Mouse (Mus musculus) hindbrain, embryonic 15.5 days (tissue): ENCODE results near the gene Cnst. TPM values are rescaled to one million over a fixed set of nuclear protein-coding genes. Genes with fewer than 3 reads are reported as not detected.
"Not testable (repeated sequence)": the region's sequence is repeated elsewhere in the genome, so short reads cannot be mapped to it uniquely, and the experiment has no call there.

Experiments
- ATAC-seq: fragments of 200-750 bp; cut with Nextera tagmentation; 2 replicates; pipeline ENCODE4 v1.8.0; 2017; ENCODE audit warnings: low read depth, moderate number of reproducible peaks, moderate TSS enrichment; ENCODE audit not compliant: low FRiP score
- H3K27ac ChIP-seq: fragments of 300-500 bp; sonication (generic); replicated peaks from 2 replicates; pipeline ENCODE4 v1.5.1; 2015; ENCODE audit warnings: mild to moderate bottlenecking, inconsistent platforms
- H3K27me3 ChIP-seq: fragments of 300-500 bp; sonication (generic); 2 replicates; pipeline ENCODE4 v1.6.1; 2015; ENCODE audit warnings: control low read depth, inconsistent platforms
- H3K36me3 ChIP-seq: fragments of 300-500 bp; sonication (generic); 2 replicates; pipeline ENCODE4 v1.6.1; 2015; ENCODE audit warnings: control low read depth, inconsistent platforms
- H3K4me1 ChIP-seq: fragments of 300-500 bp; sonication (generic); replicated peaks from 2 replicates; pipeline ENCODE4 v1.6.1; 2015; ENCODE audit warnings: control low read depth, inconsistent platforms
- H3K4me2 ChIP-seq: fragments of 300-500 bp; sonication (generic); 2 replicates; pipeline ENCODE4 v1.6.1; 2015; ENCODE audit warnings: moderate library complexity, mild to moderate bottlenecking, inconsistent platforms
- H3K4me3 ChIP-seq: fragments of 300-500 bp; sonication (generic); 2 replicates; pipeline ENCODE4 v1.5.1; 2015; ENCODE audit warnings: mild to moderate bottlenecking, inconsistent platforms
- H3K9ac ChIP-seq: fragments of 300-500 bp; sonication (generic); 2 replicates; pipeline ENCODE4 v1.6.1; 2015; ENCODE audit warnings: inconsistent platforms
- H3K9me3 ChIP-seq: fragments of 300-500 bp; sonication (generic); 2 replicates; pipeline ENCODE4 v1.6.1; 2016; ENCODE audit warnings: control low read depth, inconsistent platforms
- WGBS: fragments of 180-500 bp; shearing (Covaris S2); methylation state at CpG from one replicate; pipeline ENCODE4 v1.1.7; 2015; 5-methylcytosine and 5-hydroxymethylcytosine counted together
- polyA plus RNA-seq: library from polyadenylated mRNA; unstranded; fragments of >200 nt; fragmentation: Nextera tagmentation; extraction: Ambion mirVana; gene quantifications from 2 replicates; pipeline ENCODE4 v1.2.1, GENCODE M21; 2015

Gene Cnst
- polyA plus RNA-seq, result 26.2 and 26.9 TPM in 2 replicates

GRCm38 (mm10) chr1:179545768-179546550 lies at the start of gene Cnst, which contains the start of gene Tfb2m:
TSS of gene Cnst (plus strand) at chr1:179546370.
TSS of gene Tfb2m (minus strand) at chr1:179546267.
- H3K36me3 ChIP-seq, H3K27me3 ChIP-seq, H3K9me3 ChIP-seq: not testable (repeated sequence)
- peaks cover 37% of the 10 kb centered on the region for H3K4me1 ChIP-seq
- peak; percentile 99 for ATAC-seq
- H3K4me3 ChIP-seq, result peak within 1 kb of the TSS; percentile 90
- peak within 1 kb of the TSS; percentile 84 for H3K4me2 ChIP-seq
- under 1% methylated on average over 69 of the region's 69 CpGs for WGBS
- H3K9ac ChIP-seq, result peak within 1 kb of the TSS; percentile 88
- peak within 1 kb of the TSS; percentile 98 for H3K27ac ChIP-seq

DNA sequence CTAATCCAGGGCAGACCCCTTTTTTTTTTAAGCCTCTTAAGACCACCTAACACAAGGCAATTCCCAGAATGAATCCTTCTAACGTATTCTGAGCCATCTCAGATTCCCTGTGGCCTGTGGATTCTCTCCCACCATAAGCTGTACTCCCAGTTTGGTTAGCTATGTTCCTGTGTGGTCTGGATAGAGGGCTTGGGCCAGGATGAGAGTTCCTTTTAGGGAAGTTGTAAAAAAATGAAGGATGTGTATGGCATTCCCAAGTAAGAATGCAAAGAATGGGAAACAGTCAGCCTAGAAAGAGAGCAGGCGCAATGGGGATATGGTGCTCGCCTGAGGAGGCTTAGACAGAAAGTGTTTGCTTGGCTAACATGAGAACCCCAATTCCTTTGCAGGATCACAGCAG lies 46.9 kb upstream of the Cnst start:
- no peaks in the 10 kb centered on the region for H3K27me3 ChIP-seq
- no peak for ATAC-seq
- 94% methylated on average over 3 of the region's 3 CpGs for WGBS

GRCm38 (mm10) chr1:179502565-179502964 lies 43.6 kb upstream of the Cnst start:
- H3K4me3 ChIP-seq, result no peak overlapping the region
- H3K36me3 ChIP-seq, result no peaks in the 10 kb centered on the region
- no peaks in the 10 kb centered on the region for H3K9me3 ChIP-seq
- WGBS, result 22% methylated on average over 3 of the region's 3 CpGs
- ATAC-seq, result no peak
- H3K9ac ChIP-seq, result no peak overlapping the region
- H3K4me2 ChIP-seq, result no peak overlapping the region
- no peaks in the 10 kb centered on the region for H3K27me3 ChIP-seq
- H3K4me1 ChIP-seq, result no peaks in the 10 kb centered on the region
- H3K27ac ChIP-seq, result no peak overlapping the region

More for the DNA sequence above, 46.9 kb upstream of the Cnst start:
- no peaks in the 10 kb centered on the region for H3K4me1 ChIP-seq
- H3K4me3 ChIP-seq, result no peak overlapping the region
- no peak overlapping the region for H3K9ac ChIP-seq
- H3K4me2 ChIP-seq, result no peak overlapping the region
- no peak overlapping the region for H3K27ac ChIP-seq
- H3K9me3 ChIP-seq, result no peaks in the 10 kb centered on the region
- no peaks in the 10 kb centered on the region for H3K36me3 ChIP-seq

DNA sequence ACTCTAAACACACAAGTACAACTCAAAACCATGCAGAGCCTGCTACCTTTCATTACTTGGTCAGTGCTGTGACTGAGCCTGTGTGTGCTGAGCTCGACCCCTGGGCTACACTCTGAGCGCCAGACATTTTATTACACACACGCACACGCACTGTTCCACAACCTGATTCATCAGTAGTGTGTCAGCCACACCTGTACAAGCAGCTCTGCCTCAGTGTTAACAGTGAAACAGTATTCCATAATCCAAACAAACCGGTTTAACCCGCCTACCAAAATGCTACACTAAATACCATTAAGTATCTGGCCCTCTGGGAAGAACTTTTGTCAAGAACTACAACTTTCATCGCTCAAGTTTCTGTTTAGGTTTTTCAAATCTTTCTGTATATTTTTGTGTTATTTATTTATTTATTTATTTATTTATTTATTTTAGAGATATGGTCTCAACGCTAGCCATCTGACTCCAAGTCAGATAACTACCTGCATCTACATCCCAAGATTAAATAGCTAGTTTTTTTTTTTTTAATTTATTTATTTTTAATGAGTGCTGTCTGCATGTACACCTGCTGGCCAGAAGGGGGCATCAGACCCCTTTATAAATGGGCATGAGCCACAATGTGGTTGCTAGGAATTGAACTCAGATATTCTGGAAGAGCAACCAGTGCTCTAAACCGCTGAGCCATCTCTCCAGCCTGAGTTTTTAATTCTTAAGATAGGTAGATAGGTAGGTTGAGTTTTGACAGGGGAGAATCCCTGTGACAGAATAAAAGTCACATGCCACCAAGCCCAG lies 39.4 kb upstream of the Cnst start:
- Histone ChIP-seq H3K9me3 (no peaks in the 10 kb centered on the region), H3K36me3 (no peaks in the 10 kb centered on the region), H3K27me3 (no peaks in the 10 kb centered on the region), H3K27ac (no peak overlapping the region), H3K9ac (no peak overlapping the region), H3K4me2 (no peak overlapping the region), H3K4me1 (no peaks in the 10 kb centered on the region), H3K4me3 (no peak overlapping the region)
- no peak for ATAC-seq
- 66% methylated on average over 9 of the region's 9 CpGs for WGBS

- Histone ChIP-seq H3K27ac (no peak overlapping the region), H3K36me3 (no peaks in the 10 kb centered on the region), H3K27me3 (no peaks in the 10 kb centered on the region), H3K4me2 (no peak overlapping the region), H3K4me1 (no peaks in the 10 kb centered on the region), H3K4me3 (no peak overlapping the region), H3K9ac (no peak overlapping the region), H3K9me3 (no peaks in the 10 kb centered on the region)
- 87% methylated on average over 13 of the region's 13 CpGs for WGBS
- ATAC-seq, result no peak
Measured at GRCm38 (mm10) chr1:179510546-179511340, 35.4 kb upstream of the Cnst start.

GRCm38 (mm10) chr1:179511895-179512294 lies 34.3 kb upstream of the Cnst start:
- 88% methylated on average over 7 of the region's 7 CpGs for WGBS
- no peak overlapping the region for H3K4me3 ChIP-seq
- no peak for ATAC-seq
- no peak overlapping the region for H3K27ac ChIP-seq
- no peaks in the 10 kb centered on the region for H3K36me3 ChIP-seq
- no peaks in the 10 kb centered on the region for H3K9me3 ChIP-seq
- no peak overlapping the region for H3K4me2 ChIP-seq
- no peak overlapping the region for H3K9ac ChIP-seq
- no peaks in the 10 kb centered on the region for H3K27me3 ChIP-seq
- peaks cover 7% of the 10 kb centered on the region for H3K4me1 ChIP-seq

DNA sequence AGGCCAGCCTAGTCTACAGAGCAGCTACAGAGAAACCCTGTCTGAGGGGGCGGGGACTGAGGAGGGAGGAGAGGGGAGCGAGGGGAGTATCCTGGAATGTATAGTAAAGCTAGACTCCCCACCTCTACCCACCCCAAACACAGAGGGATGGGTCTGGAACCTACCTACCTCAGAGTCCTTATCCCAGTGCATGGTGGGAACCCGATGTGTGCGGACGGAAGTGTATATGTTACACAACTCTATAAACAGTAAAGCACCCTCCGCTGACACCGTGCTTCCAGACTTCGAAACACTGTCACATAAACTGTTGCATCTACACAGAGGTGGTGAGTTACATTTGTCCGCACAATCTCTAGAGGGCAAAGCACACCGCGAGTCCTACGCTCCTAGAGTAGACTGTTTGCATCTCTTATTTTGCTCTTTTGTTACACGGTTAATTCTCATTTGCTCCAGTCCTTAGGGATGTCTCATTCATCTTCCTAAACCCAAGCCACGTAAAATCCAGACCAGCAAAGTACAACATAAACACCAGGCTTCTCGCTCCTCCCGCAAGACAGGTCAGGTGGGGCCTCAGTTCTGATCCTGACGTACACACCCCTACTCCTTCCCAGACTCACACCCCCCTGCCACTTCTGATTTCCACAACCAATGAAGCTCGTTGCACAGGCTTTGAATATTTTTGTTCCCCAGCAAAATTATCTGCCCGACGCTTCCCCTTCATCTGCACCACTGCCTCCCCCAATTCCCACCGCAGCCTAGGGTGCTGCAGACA lies 29.0 kb upstream of the Cnst start:
- peaks cover 12% of the 10 kb centered on the region for H3K4me1 ChIP-seq
- H3K27me3 ChIP-seq, result no peaks in the 10 kb centered on the region
- WGBS, result under 1% methylated on average over 21 of the region's 21 CpGs
- H3K4me3 ChIP-seq, result peak overlapping the region; percentile 91
- peak overlapping the region; percentile 62 for H3K9ac ChIP-seq
- ATAC-seq, result peak; percentile 64; the same call in 1 of the 2 replicates
- H3K27ac ChIP-seq, result 0 out of 2 replicates have a peak overlapping the region, but pooled peaks have one; percentile 36
- no peaks in the 10 kb centered on the region for H3K9me3 ChIP-seq
- H3K4me2 ChIP-seq, result peak overlapping the region; percentile 97
- no peaks in the 10 kb centered on the region for H3K36me3 ChIP-seq

- Histone ChIP-seq H3K27ac (0 out of 2 replicates have a peak within 1 kb of the TSS, but pooled peaks have one; percentile 36), H3K9me3 (no peaks in the 10 kb centered on the region), H3K9ac (peak within 1 kb of the TSS; percentile 62), H3K36me3 (no peaks in the 10 kb centered on the region), H3K4me1 (peaks cover 12% of the 10 kb centered on the region), H3K4me3 (peak within 1 kb of the TSS; percentile 91), H3K27me3 (no peaks in the 10 kb centered on the region), H3K4me2 (peak within 1 kb of the TSS; percentile 97)
- peak; percentile 86 for ATAC-seq
- WGBS, result 6% methylated on average over 39 of the region's 39 CpGs
Measured at GRCm38 (mm10) chr1:179517713-179518465, 28.3 kb upstream of the Cnst start, which contains the start of gene Smyd3. TSS of gene Smyd3 (minus strand) at chr1:179518041.

- Histone ChIP-seq H3K4me2 (no peak overlapping the region), H3K9me3 (no peaks in the 10 kb centered on the region)
Measured at GRCm38 (mm10) chr1:179519901-179520300, 26.3 kb upstream of the Cnst start.

DNA sequence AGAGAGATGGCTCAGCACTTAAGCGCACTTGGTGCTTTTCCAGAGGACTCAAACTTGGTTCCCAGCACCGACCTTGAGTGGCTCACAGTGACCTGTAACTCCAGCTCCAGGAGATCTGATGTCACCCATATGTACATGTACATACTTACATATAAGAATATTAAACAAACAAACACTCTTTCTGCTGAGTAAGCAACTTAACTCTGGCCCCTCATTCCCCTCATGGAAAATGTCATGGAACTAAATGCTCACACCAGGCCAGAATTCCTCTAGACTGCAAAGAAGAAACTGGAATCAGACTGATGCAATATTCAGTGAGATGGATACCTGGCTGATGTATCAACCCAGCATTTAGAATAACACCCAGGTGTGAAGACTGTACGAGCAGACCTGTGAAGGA lies 7.1 kb upstream of the Cnst start:
- H3K36me3 ChIP-seq, result peaks cover 24% of the 10 kb centered on the region; the same call in 1 of the 2 replicates
- H3K27ac ChIP-seq, result no peak overlapping the region
- H3K9me3 ChIP-seq, result no peaks in the 10 kb centered on the region
- no peak overlapping the region for H3K4me3 ChIP-seq
- H3K27me3 ChIP-seq, result no peaks in the 10 kb centered on the region
- no peak for ATAC-seq
- 94% methylated on average over 3 of the region's 3 CpGs for WGBS
- no peak overlapping the region for H3K9ac ChIP-seq
- peaks cover 2% of the 10 kb centered on the region for H3K4me1 ChIP-seq
- H3K4me2 ChIP-seq, result no peak overlapping the region

More at GRCm38 (mm10) chr1:179519901-179520300, 26.3 kb upstream of the Cnst start:
- ATAC-seq, result no peak
- WGBS, result 82% methylated on average over 3 of the region's 3 CpGs
- Histone ChIP-seq H3K4me3 (no peak overlapping the region), H3K27me3 (no peaks in the 10 kb centered on the region), H3K9ac (no peak overlapping the region), H3K4me1 (peaks cover 12% of the 10 kb centered on the region), H3K27ac (no peak overlapping the region), H3K36me3 (no peaks in the 10 kb centered on the region)
